Mouse (Mus musculus) induced T-regulatory cell, adult 2 months (primary cell): Measurements from ENCODE around the gene Ush1c.

Experiments
- DNase-seq: peaks from one replicate; pipeline ENCODE4 v3.0.0-alpha.2; 2012; ENCODE audit warnings: low read depth

Ush1c gene

GRCm38 (mm10) chr7:46238346-46238745, at the start of gene Ush1c:
TSS of gene Ush1c (minus strand) at chr7:46238503.
- no peak for DNase-seq

GRCm38 (mm10) chr7:46287051-46287450, 48.7 kb upstream of the Ush1c start:
- no peak for DNase-seq

DNA sequence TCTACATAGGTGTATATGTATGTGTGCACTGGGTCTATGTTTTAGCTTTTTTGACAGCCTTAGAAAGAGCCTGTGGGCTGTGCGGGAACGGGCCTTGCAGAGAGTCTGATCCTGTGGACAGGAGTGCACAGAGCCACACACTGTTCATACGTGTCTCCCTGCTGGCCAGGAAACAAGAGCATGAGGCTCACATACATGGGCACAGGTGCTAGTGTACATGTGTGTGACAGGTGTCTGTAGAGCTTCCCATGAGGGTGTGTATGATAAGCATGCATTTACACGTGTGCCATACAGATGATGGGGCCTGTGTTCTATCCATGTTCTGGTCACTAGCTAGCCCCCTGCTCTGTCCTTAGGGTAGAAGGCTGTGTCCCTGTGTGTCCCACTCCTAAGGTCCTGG, 48.1 kb upstream of the Ush1c start:
- DNase-seq, result no peak

GRCm38 (mm10) chr7:46285161-46285839, 47.0 kb upstream of the Ush1c start:
- no peak for DNase-seq

GRCm38 (mm10) chr7:46283681-46284080, 45.4 kb upstream of the Ush1c start:
- no peak for DNase-seq

DNA sequence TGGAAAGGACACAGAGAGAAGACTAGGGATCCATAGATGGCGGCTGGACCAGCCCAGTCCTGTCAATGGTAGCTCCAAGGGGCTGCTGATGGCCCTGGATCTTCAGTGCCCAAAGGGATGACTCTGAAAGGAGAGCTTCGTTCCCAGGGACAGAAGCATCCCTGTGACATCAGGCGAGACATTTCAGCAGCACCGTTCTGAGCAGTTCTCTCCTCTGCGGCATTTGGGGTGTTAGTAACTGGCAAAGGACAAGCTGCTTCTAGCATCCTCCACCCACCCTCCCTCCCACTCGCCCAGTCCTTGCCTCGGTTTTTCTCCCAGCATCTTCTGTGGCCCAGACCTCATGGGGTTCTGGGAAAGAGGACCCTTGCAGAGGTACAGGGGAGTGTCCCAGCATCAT, 44.0 kb upstream of the Ush1c start:
- no peak for DNase-seq

GRCm38 (mm10) chr7:46280896-46281295, 42.6 kb upstream of the Ush1c start:
- DNase-seq, result no peak

DNA sequence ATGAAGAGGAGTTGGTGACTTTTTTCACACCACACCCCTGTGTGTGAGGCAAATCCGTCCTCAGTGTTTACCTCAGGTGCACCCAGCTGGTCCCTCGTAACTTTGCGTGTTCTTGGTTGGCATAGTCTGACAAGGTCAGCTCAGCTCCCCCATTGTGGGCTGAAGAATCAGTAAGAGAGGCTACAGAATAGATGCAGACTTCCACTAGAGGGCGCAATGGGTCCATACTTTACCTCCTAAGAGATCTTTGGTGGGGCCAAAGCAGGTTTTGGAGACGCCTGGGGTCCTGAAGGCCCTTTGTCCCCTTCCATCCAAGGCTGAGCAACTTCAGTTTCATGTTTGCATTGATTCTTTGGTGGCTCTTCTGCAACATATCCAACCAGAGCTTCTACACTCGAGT, 41.6 kb upstream of the Ush1c start:
- peak; percentile 70 for DNase-seq

DNA sequence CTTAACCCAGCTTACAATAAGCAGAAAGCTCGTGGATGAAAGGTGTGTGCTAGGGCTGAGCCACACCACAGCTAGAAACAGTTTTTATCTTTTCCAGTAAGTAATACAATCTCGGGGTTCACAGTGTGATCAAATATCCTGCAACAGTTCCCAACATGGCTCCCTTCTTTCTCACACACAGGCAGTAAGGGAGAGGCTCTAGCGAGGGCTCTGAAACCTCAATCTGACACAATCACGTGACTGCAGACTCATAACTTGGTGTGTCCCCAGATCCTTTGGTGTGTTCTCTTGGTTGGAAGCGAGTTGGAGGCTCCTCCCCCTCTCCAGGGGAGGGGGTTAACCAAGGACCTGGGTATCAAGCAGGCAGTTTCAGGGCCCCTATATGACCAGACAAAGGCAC, 37.9 kb upstream of the Ush1c start:
- DNase-seq, result no peak

GRCm38 (mm10) chr7:46251841-46252240, 13.5 kb upstream of the Ush1c start:
- DNase-seq, result peak; percentile 9

GRCm38 (mm10) chr7:46247606-46248005, 9.3 kb upstream of the Ush1c start:
- DNase-seq, result no peak

- no peak for DNase-seq
Measured at GRCm38 (mm10) chr7:46246876-46247275, 8.6 kb upstream of the Ush1c start.

DNA sequence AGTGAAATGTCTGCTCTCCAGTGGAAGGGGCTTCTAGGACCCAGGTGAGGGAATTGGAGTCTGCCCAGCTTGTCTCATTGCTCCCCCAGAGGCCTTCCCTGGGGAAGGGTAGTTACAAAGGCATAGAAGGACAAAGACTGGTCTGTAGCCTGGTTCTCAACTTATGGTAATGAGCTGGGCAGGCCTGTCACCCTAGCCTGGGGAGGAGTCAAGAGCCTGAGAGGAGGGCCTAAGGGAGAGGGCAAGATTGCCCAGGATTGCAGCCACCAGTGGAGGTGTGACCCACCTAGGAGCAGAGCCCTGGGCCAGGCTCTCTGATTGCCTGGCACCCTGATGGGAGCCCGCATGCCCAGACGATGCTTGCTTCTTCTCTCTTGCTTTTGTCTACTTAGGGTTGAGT, 2.4 kb upstream of the Ush1c start, which contains the start of gene Otog:
Gene Otog (plus strand): TSS at position 292 of the 400 bp plus-strand sequence.
- no peak for DNase-seq

DNA sequence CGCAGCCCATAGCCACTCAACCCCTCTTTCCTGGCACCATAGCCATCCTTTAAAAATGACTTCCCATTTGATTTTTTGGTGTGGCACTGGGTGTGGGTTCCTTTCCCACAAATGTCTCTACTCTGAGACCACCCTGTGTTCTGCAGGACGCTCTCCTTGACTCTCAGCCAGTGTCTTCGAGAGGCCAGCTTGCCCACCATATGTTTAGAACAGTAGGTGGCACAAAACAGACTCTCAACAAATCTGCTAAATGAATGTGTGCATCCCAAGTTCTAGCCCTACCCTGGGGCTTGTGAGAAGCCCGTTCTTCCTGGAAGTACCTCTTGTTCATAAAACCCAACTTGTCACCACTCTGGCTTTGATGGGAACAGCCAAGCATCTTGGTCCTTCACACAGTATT, 1.8 kb upstream of the Ush1c start:
- no peak for DNase-seq

DNA sequence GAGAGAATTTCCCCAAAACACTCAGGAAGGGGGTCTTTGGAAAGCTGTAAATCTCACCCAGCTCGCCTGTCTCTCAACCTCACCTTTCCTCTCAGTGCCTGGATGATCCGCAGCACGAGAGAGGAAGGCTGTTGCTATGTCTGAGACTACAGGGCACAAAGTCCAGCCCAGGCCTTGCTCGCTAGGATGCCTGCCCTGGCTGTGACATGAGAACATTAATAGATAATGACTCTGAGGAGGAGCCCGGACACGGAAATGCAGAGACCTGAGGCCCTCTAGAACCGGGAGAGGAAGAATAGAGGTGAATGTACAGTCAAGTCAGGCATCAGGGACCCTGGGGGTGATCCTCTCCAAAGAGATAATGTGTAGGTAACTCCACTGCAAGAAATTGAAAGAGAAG, 1.1 kb downstream of the Ush1c start:
- no peak for DNase-seq

GRCm38 (mm10) chr7:46236363-46236762, 1.9 kb downstream of the Ush1c start:
- DNase-seq, result no peak

- DNase-seq, result no peak
Measured at GRCm38 (mm10) chr7:46235948-46236347, 2.4 kb downstream of the Ush1c start.

- no peak for DNase-seq
Measured at GRCm38 (mm10) chr7:46226936-46227335, 11.4 kb downstream of the Ush1c start.

- peak; percentile 40 for DNase-seq
Measured at GRCm38 (mm10) chr7:46226253-46226652, 12.1 kb downstream of the Ush1c start.

- DNase-seq, result no peak
Measured at GRCm38 (mm10) chr7:46220591-46221129, 17.6 kb downstream of the Ush1c start.

DNA sequence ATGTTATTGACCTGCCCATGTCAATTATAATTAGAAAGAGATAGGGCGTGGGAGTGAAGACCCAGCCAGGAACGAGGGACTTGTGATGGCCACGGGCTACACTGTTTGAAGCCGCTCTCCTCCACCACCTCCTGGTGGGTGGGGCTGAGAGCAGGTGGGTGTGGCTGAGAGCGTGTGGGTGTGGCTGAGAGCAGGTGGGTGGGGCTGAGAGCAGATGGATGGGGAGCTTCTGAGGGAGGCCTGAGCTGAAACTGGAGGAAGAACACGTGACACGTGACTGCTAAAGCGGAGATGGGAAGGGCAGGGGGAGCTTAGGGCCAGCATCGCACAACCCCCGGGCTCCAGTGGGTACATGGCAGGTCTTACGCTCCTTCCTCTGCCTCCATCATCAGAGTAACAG, 19.9 kb downstream of the Ush1c start:
- DNase-seq, result peak; percentile 19

- no peak for DNase-seq
Measured at GRCm38 (mm10) chr7:46216481-46216880, 21.8 kb downstream of the Ush1c start.

DNA sequence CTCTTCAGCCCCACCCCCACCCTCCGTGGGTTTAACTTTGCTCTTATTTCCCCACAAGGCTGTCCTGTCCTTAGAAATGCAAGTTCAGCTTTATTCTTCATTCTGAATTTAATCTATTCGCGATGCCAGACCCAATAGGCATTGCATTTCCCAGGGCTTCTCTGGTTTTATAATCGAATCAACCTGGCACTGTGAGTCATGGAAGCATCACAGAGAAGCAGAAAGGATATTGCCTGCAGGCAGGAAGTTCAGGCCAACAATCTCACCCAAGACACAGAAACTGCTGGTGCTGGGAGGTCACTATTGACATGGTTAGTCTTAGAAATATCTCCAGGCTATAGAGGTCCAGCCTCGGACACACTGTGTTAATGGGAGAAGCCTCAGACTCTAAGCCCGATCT, 28.0 kb downstream of the Ush1c start:
- DNase-seq, result no peak

- DNase-seq, result no peak
Measured at GRCm38 (mm10) chr7:46208131-46208530, 30.2 kb downstream of the Ush1c start.
